Mouse (Mus musculus): ENCODE data around the gene Fgfr2. TPM values are rescaled to one million over a fixed set of nuclear protein-coding genes. Genes with fewer than 3 reads are reported as not detected.

The Fgfr2 gene
- polyA plus RNA-seq, 1 experiment, result 14.8 TPM

DNA sequence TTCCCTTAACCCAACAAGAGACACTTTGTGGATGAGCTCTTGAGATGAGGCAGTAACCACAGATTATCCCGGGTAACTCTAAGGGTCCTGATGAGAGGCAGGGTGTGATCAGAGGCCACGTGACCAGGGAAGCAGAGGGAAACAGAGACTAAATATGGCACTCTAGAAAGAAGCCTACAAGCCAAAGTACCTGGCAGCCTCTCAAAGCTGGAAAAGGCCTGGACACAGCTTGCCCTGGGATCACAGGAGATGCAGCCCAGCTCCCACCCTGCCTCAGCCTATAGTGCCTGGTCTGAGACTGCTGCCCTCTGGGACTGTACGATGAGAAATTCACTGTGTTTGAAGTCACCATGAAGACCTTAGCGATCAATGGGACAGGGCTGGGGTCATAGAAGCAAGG, 889.4 kb downstream of the Fgfr2 start:
- Histone ChIP-seq H3K36me3 (ENCODE audit: control insufficient read depth, insufficient read depth, low read length) (no peaks in the 10 kb centered on the region), H3K4me1 (ENCODE audit: control insufficient read depth, insufficient read depth, low read length) (peaks cover 6% of the 10 kb centered on the region; the same call in 1 of the 2 replicates), H3K27me3 (replicated peaks; ENCODE audit: control insufficient read depth, insufficient read depth, low read length) (no peaks in the 10 kb centered on the region), H3K4me3 (ENCODE audit: insufficient read depth, low read depth, low read length) (no peak overlapping the region), H3K27ac (ENCODE audit: insufficient read depth, low read depth, low read length) (no peak overlapping the region; the same call in 1 of the 2 replicates)
- TF ChIP-seq CTCF (conservative IDR thresholded peaks at IDR 0.05; ENCODE audit: insufficient read depth, insufficient read length, low read depth, low read length) (no peak), POLR2A (IDR thresholded peaks at IDR 0.05; ENCODE audit: low read depth, low read length) (no peak)
- DNase-seq, result no peak
- 80% methylated on average over 4 of the region's 4 CpGs for whole genome bisulfite sequencing

DNA sequence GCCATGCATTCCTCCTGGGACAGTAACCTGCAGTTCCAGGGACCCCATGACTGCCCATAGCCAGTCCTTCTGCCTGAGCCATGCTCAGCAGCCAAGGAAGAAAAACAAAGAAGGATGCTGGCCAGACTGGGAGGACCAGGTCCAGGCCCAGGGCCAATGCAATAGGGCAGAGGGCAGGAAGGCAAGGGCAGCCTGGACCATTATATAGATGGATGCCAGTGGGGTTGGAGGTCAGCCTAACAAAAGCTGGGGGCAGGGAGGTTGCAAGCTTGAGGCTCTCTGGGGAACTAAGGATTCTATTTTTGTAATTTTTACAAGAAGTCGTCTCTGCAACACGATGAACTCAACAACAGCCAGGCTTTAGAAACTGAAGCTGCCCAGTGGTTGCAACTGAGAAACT, 890.2 kb downstream of the Fgfr2 start:
- peak; percentile 78 for DNase-seq
- 20% methylated on average over 2 of the region's 2 CpGs for WGBS
- H3K4me1 ChIP-seq (ENCODE audit: control insufficient read depth, insufficient read depth, low read length), result 0 out of 2 replicates have a peak, but pooled peaks cover 2% of the 10 kb centered on the region
- 0 out of 2 replicates have a peak overlapping the region, but pooled peaks have one; percentile 27 for H3K27ac ChIP-seq (ENCODE audit: insufficient read depth, low read depth, low read length)
- TF ChIP-seq CTCF (conservative IDR thresholded peaks at IDR 0.05; ENCODE audit: insufficient read depth, insufficient read length, low read depth, low read length) (no peak), POLR2A (IDR thresholded peaks at IDR 0.05; ENCODE audit: low read depth, low read length) (no peak)
- no peak overlapping the region for H3K4me3 ChIP-seq (ENCODE audit: insufficient read depth, low read depth, low read length)
- no peaks in the 10 kb centered on the region for H3K27me3 ChIP-seq (replicated peaks; ENCODE audit: control insufficient read depth, insufficient read depth, low read length)
- no peaks in the 10 kb centered on the region for H3K36me3 ChIP-seq (ENCODE audit: control insufficient read depth, insufficient read depth, low read length)

DNA sequence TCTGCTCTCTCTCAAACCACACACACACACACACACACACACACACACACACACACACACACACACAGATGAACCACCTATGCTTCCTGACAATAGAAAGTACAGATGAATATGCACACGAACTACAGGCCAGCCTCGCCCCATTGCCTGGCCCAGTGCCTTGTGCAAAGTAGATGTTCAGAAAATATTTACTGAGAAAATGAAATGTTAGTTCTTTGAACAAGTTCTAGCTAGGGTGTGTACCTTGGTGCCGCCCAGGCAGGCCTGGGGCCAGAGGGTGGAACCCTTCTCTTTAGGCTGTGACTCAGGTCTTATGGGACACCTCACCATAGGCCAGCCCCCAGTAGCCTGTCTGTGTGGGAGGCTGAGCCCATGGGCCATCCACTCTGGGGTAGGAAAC, 891.7 kb downstream of the Fgfr2 start:
- TF ChIP-seq CTCF (conservative IDR thresholded peaks at IDR 0.05; ENCODE audit: insufficient read depth, insufficient read length, low read depth, low read length) (no peak), POLR2A (IDR thresholded peaks at IDR 0.05; ENCODE audit: low read depth, low read length) (no peak)
- Histone ChIP-seq H3K27me3 (replicated peaks; ENCODE audit: control insufficient read depth, insufficient read depth, low read length) (no peaks in the 10 kb centered on the region), H3K27ac (ENCODE audit: insufficient read depth, low read depth, low read length) (no peak overlapping the region), H3K4me3 (ENCODE audit: insufficient read depth, low read depth, low read length) (no peak overlapping the region), H3K4me1 (ENCODE audit: control insufficient read depth, insufficient read depth, low read length) (no peaks in the 10 kb centered on the region), H3K36me3 (ENCODE audit: control insufficient read depth, insufficient read depth, low read length) (no peaks in the 10 kb centered on the region)
- 91% methylated on average over 3 of the region's 3 CpGs for WGBS
- DNase-seq, result no peak

DNA sequence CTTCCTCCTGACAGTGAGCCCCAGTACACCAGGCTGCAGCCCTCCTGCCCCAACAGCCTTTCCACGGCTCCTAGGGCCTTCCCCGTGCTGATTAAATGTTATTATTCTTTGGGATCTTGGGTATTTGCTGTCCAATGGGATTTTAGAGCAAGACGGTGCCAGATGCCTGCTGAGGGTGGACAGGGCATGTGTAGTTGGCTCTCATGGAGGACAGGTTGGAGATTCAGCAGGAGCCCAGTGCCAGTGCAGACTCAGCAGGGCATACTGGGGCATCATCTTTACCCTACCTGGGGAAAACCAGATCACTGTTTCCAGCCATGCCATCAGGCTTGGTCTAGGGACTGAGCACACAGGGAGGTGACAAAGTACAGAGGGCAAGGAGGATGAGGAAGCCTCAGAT, 892.2 kb downstream of the Fgfr2 start:
- WGBS, result 96% methylated on average over 3 of the region's 3 CpGs
- Histone ChIP-seq H3K27ac (ENCODE audit: insufficient read depth, low read depth, low read length) (no peak overlapping the region), H3K4me1 (ENCODE audit: control insufficient read depth, insufficient read depth, low read length) (no peaks in the 10 kb centered on the region), H3K27me3 (replicated peaks; ENCODE audit: control insufficient read depth, insufficient read depth, low read length) (no peaks in the 10 kb centered on the region), H3K4me3 (ENCODE audit: insufficient read depth, low read depth, low read length) (no peak overlapping the region), H3K36me3 (ENCODE audit: control insufficient read depth, insufficient read depth, low read length) (no peaks in the 10 kb centered on the region)
- DNase-seq, result no peak
- TF ChIP-seq CTCF (conservative IDR thresholded peaks at IDR 0.05; ENCODE audit: insufficient read depth, insufficient read length, low read depth, low read length) (no peak), POLR2A (IDR thresholded peaks at IDR 0.05; ENCODE audit: low read depth, low read length) (no peak)

DNA sequence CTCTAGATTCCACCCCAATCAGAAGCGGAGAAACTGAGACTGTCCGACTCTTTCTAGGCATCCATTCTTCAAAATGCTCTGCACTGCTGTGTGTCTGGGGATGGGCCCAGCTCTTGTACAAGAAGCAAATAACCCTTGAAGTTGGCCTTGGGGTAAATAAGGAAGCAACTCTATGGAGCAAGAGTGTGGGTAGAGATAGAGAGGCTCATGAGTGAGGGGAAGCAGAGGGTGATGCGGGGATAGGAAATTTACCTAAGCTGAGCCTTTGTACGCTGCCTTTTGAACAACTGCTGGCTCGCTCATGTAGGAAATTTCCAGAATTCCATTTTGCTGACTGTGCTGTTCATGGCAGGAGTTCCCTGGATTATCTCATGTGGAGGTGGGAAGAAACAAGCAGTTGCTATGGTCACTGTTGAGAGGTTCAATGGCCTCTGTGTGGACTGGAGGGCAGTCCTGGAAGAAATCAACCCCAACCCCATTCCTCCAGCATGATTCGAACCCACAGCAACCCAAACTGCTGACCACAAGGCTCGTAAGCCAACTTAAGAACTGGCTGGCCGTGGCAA, 896.0 kb downstream of the Fgfr2 start:
- Histone ChIP-seq H3K27ac (ENCODE audit: insufficient read depth, low read depth, low read length) (no peak overlapping the region), H3K36me3 (ENCODE audit: control insufficient read depth, insufficient read depth, low read length) (no peaks in the 10 kb centered on the region), H3K4me3 (ENCODE audit: insufficient read depth, low read depth, low read length) (no peak overlapping the region), H3K27me3 (replicated peaks; ENCODE audit: control insufficient read depth, insufficient read depth, low read length) (no peaks in the 10 kb centered on the region), H3K4me1 (ENCODE audit: control insufficient read depth, insufficient read depth, low read length) (no peaks in the 10 kb centered on the region)
- no peak for TF ChIP-seq CTCF (conservative IDR thresholded peaks at IDR 0.05; ENCODE audit: insufficient read depth, insufficient read length, low read depth, low read length)
- no peak for TF ChIP-seq POLR2A (IDR thresholded peaks at IDR 0.05; ENCODE audit: low read depth, low read length)
- peak; percentile 36 for DNase-seq
- WGBS, result 68% methylated on average over 8 of the region's 8 CpGs

DNA sequence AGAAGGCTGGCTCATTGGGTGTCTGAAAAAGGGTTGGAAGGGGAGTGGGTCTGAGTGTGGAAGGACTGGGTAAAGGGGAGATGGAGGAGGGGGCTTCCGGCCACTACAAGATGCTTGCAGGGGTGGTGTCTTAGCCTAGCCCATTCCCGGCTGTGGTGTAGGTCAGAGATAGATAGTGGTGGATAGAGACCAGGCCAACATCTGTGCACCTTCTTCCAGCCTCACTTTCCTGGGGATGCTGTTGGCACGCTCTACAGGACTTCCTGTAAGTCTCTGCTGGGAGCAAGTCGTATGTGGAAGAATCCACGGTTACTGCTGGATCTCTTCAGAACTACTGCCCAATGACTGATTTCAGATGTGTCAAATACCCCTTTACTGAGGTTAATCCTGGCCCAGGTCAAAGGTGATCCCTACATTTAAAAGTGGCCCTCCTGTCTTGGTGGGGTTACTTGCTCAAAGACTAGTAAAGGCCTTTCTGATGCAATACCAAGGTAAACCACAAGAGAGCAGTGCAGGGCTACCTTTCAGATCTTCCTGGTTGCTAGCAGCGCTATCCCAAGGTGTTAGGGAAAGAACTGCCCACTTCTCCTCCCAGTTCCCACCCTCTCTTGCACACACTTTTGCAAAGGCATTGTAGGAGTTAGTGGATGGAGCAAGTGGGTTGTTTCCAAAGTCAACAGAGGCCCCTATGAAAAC, 896.6 kb downstream of the Fgfr2 start:
- H3K4me3 ChIP-seq (ENCODE audit: insufficient read depth, low read depth, low read length), result no peak overlapping the region
- DNase-seq, result peak; percentile 90
- H3K36me3 ChIP-seq (ENCODE audit: control insufficient read depth, insufficient read depth, low read length), result no peaks in the 10 kb centered on the region
- H3K27ac ChIP-seq (ENCODE audit: insufficient read depth, low read depth, low read length), result no peak overlapping the region
- 60% methylated on average over 6 of the region's 6 CpGs for WGBS
- TF ChIP-seq POLR2A (IDR thresholded peaks at IDR 0.05; ENCODE audit: low read depth, low read length), result no peak
- TF ChIP-seq CTCF (conservative IDR thresholded peaks at IDR 0.05; ENCODE audit: insufficient read depth, insufficient read length, low read depth, low read length), result peak; percentile 93
- no peaks in the 10 kb centered on the region for H3K4me1 ChIP-seq (ENCODE audit: control insufficient read depth, insufficient read depth, low read length)
- no peaks in the 10 kb centered on the region for H3K27me3 ChIP-seq (replicated peaks; ENCODE audit: control insufficient read depth, insufficient read depth, low read length)

DNA sequence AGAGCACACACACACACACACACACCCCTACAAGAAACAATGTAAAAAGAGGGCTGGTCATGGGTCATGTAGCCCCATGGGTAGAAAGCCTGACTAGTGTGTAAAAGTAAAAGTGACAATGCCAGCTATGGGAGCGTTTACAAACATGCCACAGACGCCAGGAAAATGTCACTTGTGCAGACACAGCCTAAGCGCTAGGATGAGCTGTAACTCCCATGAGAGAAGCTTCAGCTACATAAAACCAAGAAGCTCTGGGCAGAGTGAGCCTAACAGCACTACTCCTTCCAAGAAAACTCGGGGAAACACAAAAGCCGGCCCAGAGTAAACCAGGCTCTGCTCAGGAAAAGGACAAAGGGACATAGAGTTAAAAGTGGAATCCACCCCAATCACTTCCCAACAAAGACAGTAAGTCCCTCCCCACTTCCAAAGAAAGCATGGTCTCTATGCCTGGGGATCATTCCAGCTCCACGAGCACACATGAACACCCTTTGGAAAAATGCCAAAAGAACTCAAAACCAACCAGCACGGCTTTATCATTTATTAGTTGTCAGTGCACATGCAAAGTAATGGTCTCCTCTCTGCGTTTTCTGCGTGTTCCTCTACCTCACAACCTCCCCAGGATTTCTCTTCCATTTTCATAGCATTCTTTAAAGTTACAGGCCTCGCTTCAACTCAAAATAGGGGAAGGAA, 899.6 kb downstream of the Fgfr2 start:
- no peaks in the 10 kb centered on the region for H3K36me3 ChIP-seq (ENCODE audit: control insufficient read depth, insufficient read depth, low read length)
- H3K4me3 ChIP-seq (ENCODE audit: insufficient read depth, low read depth, low read length), result no peak overlapping the region
- no peaks in the 10 kb centered on the region for H3K27me3 ChIP-seq (replicated peaks; ENCODE audit: control insufficient read depth, insufficient read depth, low read length)
- 51% methylated on average over 10 of the region's 10 CpGs for WGBS
- no peak overlapping the region for H3K27ac ChIP-seq (ENCODE audit: insufficient read depth, low read depth, low read length)
- no peaks in the 10 kb centered on the region for H3K4me1 ChIP-seq (ENCODE audit: control insufficient read depth, insufficient read depth, low read length)
- DNase-seq, result no peak
- TF ChIP-seq POLR2A (IDR thresholded peaks at IDR 0.05; ENCODE audit: low read depth, low read length) (no peak), CTCF (conservative IDR thresholded peaks at IDR 0.05; ENCODE audit: insufficient read depth, insufficient read length, low read depth, low read length) (no peak)

Data from kidney, adult 2 months (tissue).